Mouse (Mus musculus) mesoderm, embryonic 11.5 days (tissue): ENCODE measurements around the gene Gp1bb.

ENCODE experiments used
- DNase-seq: peaks from one replicate; pipeline ENCODE4 v3.0.0-alpha.2; 2012; ENCODE audit warnings: low read depth, low spot score

Gene Gp1bb

GRCm38 (mm10) chr16:18581050-18581622, 41.1 kb downstream of the Gp1bb start:
- no peak for DNase-seq

- no peak for DNase-seq
Observed at GRCm38 (mm10) chr16:18580389-18580788, 41.8 kb downstream of the Gp1bb start.

GRCm38 (mm10) chr16:18577599-18578160, 44.5 kb downstream of the Gp1bb start:
- no peak for DNase-seq

GRCm38 (mm10) chr16:18577071-18577470, 45.1 kb downstream of the Gp1bb start:
- no peak for DNase-seq

- DNase-seq: no peak
Observed at GRCm38 (mm10) chr16:18574196-18574595, 48.0 kb downstream of the Gp1bb start.
